ENCODE assay signal across 14 mouse cellular contexts in genomic region chr4:95487323-95487722, GRCm38 (mm10).
DNase-seq lines count a peak whose midpoint lies in the region; ATAC-seq lines count a peak whose summit lies in the region.
"Had no signal": no experiment of that assay in that cellular context is flagged by ENCODE, and none has a peak within 500 bp of the region (broad histone marks: within the 10 kb centered on the region; RNA-seq: fewer than 3 reads in every experiment).

No protein-coding gene starts in this region.

- H3K36me3 ChIP-seq in heart, embryonic 13.5 days = no peaks in the 10 kb centered on the region
- H3K36me3 ChIP-seq in lung, embryonic 15.5 days = no peaks in the 10 kb centered on the region
- H3K36me3 ChIP-seq: hindbrain, embryonic 15.5 days; midbrain, embryonic 15.5 days had no signal

- H3K4me2 ChIP-seq in heart, embryonic 13.5 days = no peak overlapping the region
- H3K4me2 ChIP-seq in lung, embryonic 15.5 days = no peak overlapping the region
- H3K4me2 ChIP-seq: hindbrain, embryonic 15.5 days; midbrain, embryonic 15.5 days had no signal

- no peak overlapping the region for H3K4me3 ChIP-seq in heart, embryonic 13.5 days
- no peak overlapping the region for H3K4me3 ChIP-seq in lung, embryonic 15.5 days
- H3K4me3 ChIP-seq: hindbrain, embryonic 15.5 days; midbrain, embryonic 15.5 days had no signal

- peaks cover 21% of the 10 kb centered on the region for H3K4me1 ChIP-seq in heart, embryonic 13.5 days
- H3K4me1 ChIP-seq in lung, embryonic 15.5 days = peaks cover 51% of the 10 kb centered on the region
- H3K4me1 ChIP-seq: hindbrain, embryonic 15.5 days; midbrain, embryonic 15.5 days had no signal

- no peaks in the 10 kb centered on the region for H3K9me3 ChIP-seq in heart, embryonic 13.5 days
- no peaks in the 10 kb centered on the region for H3K9me3 ChIP-seq in lung, embryonic 15.5 days
- H3K9me3 ChIP-seq: hindbrain, embryonic 15.5 days; midbrain, embryonic 15.5 days had no signal

- no peaks in the 10 kb centered on the region for H3K27me3 ChIP-seq in heart, embryonic 13.5 days (replicated peaks)
- no peaks in the 10 kb centered on the region for H3K27me3 ChIP-seq in lung, embryonic 15.5 days
- H3K27me3 ChIP-seq: hindbrain, embryonic 15.5 days; midbrain, embryonic 15.5 days; Patski had no signal

- peak overlapping the region; percentile 25 for H3K27ac ChIP-seq in heart, embryonic 13.5 days (replicated peaks)
- peak overlapping the region; percentile 72 for H3K27ac ChIP-seq in lung, embryonic 15.5 days
- H3K27ac ChIP-seq: hindbrain, embryonic 15.5 days; midbrain, embryonic 15.5 days had no signal

- no peak for ATAC-seq in heart, embryonic 13.5 days (ENCODE audit: extremely low read depth, insufficient number of reproducible peaks, low FRiP score, low TSS enrichment)
- ATAC-seq in lung, embryonic 15.5 days (ENCODE audit: borderline replicate concordance, extremely low read depth, low FRiP score, low TSS enrichment) = no peak
- 0 out of 2 replicates have a peak, but pooled peaks have one; percentile 13 for ATAC-seq in monocyte, adult 5-6 weeks (replicated peaks; ENCODE audit: insufficient number of reproducible peaks, low FRiP score, low TSS enrichment, poor library complexity, severe bottlenecking)
- ATAC-seq: CD4-positive, CD25-positive, alpha-beta regulatory T cell, adult 4 months; midbrain, embryonic 15.5 days; Patski had no signal

- 47% methylated on average over 7 of the region's 7 CpGs for WGBS in heart, embryonic 13.5 days
- WGBS in lung, embryonic 15.5 days = 59% methylated on average over 7 of the region's 7 CpGs

- no peak for DNase-seq in heart, adult 18-20 months
- DNase-seq in lung, postnatal 10 days = no peak
- peak; percentile 11 to 16 for DNase-seq in adrenal gland, postnatal 36 days
- DNase-seq in layer of hippocampus, postnatal 36 days = no peak
- DNase-seq in urinary bladder, postnatal 36 days (ENCODE audit: low spot score in 2 of 2) = no peak
- DNase-seq: lung, postnatal 14 days; thymus, postnatal 25 days had no signal

- no peak overlapping the region for H3K9ac ChIP-seq in heart, embryonic 13.5 days
- H3K9ac ChIP-seq in lung, embryonic 15.5 days = no peak overlapping the region
- H3K9ac ChIP-seq: hindbrain, embryonic 15.5 days; midbrain, embryonic 15.5 days had no signal

Comparison
In these comparisons a context has a peak if more than half of its experiments do, and no peak if none do; other contexts are left out.
1. DNase-seq: peak in adrenal gland, postnatal 36 days (2 of 2); none in heart, adult 18-20 months (0 of 2), lung, postnatal 10 days (single experiment), layer of hippocampus, postnatal 36 days (0 of 2) and urinary bladder, postnatal 36 days (0 of 2).